Mouse (Mus musculus) ES-E14 (cell line): ENCODE results near the gene Dtnb.

Source experiments
- CHD2 ChIP-seq: IDR thresholded peaks from 2 replicates; pipeline ENCODE4 v1.6.1; 2014; ENCODE audit warnings: mild to moderate bottlenecking, low read depth, low read length, inconsistent platforms
- HCFC1 ChIP-seq: IDR thresholded peaks from 2 replicates; pipeline ENCODE4 v1.6.1; 2012; ENCODE audit warnings: low read length, inconsistent platforms, borderline replicate concordance; ENCODE audit not compliant: insufficient read depth
- MAFK ChIP-seq: IDR thresholded peaks from 2 replicates; pipeline ENCODE4 v1.6.1; 2014; ENCODE audit warnings: mild to moderate bottlenecking, low read depth, low read length, inconsistent platforms; ENCODE audit not compliant: insufficient read depth
- ZC3H11A ChIP-seq: IDR thresholded peaks from 2 replicates; pipeline ENCODE4 v1.6.1; 2012; ENCODE audit warnings: low read depth, mild to moderate bottlenecking, inconsistent platforms, low read length, borderline replicate concordance
- ZNF384 ChIP-seq: IDR thresholded peaks from 2 replicates; pipeline ENCODE4 v1.6.1; 2012; ENCODE audit warnings: low read depth, low read length, inconsistent platforms

- TF ChIP-seq MAFK (no peak), HCFC1 (no peak), ZC3H11A (no peak), ZNF384 (no peak), CHD2 (no peak)
These were observed 184.0 kb downstream of the Dtnb start for GRCm38 (mm10) chr12:3756216-3756615.
